Comparison of ENCODE assay signal across 17 mouse cellular contexts in genomic region chr9:86388538-86388937, GRCm38 (mm10).
"Had no signal": no experiment of that assay in that cellular context is flagged by ENCODE, and none has a peak within 500 bp of the region (broad histone marks: within the 10 kb centered on the region; RNA-seq: fewer than 3 reads in every experiment).

No protein-coding gene starts in this region.

- H3K4me3 ChIP-seq: intestine, embryonic 15.5 days; kidney, embryonic 15.5 days; layer of hippocampus, adult 2 months; left cerebral cortex, adult 2 months; liver, embryonic 13.5 days; stomach, embryonic 15.5 days had no signal

- H3K4me2 ChIP-seq: intestine, embryonic 15.5 days; kidney, embryonic 15.5 days; liver, embryonic 13.5 days; stomach, embryonic 15.5 days had no signal

- H3K27me3 ChIP-seq: intestine, embryonic 15.5 days; kidney, embryonic 15.5 days; liver, embryonic 13.5 days; stomach, embryonic 15.5 days had no signal

- H3K9ac ChIP-seq: intestine, embryonic 15.5 days; kidney, embryonic 15.5 days; liver, embryonic 13.5 days; stomach, embryonic 15.5 days had no signal

- H3K36me3 ChIP-seq: intestine, embryonic 15.5 days; kidney, embryonic 15.5 days; liver, embryonic 13.5 days; stomach, embryonic 15.5 days had no signal

- ATAC-seq: intestine, embryonic 15.5 days had no signal

- DNase-seq: kidney, adult 11 months; kidney, adult 8-10 months; kidney, postnatal 25 days; layer of hippocampus, postnatal 36 days; liver, embryonic 13.5 days; lung, adult 2 months; right cerebral cortex, adult 18-20 months; right cerebral cortex, postnatal 14 days; right cerebral cortex, postnatal 4 days; thymus, adult 18-20 months; thymus, postnatal 36 days had no signal

- H3K27ac ChIP-seq: intestine, embryonic 15.5 days; kidney, embryonic 15.5 days; layer of hippocampus, adult 2 months; left cerebral cortex, adult 2 months; liver, embryonic 13.5 days; macrophage; stomach, embryonic 15.5 days had no signal

- H3K9me3 ChIP-seq: intestine, embryonic 15.5 days; kidney, embryonic 15.5 days; liver, embryonic 13.5 days; stomach, embryonic 15.5 days had no signal
